Mouse (Mus musculus): ENCODE data around the gene Ccdc88c.

DNA sequence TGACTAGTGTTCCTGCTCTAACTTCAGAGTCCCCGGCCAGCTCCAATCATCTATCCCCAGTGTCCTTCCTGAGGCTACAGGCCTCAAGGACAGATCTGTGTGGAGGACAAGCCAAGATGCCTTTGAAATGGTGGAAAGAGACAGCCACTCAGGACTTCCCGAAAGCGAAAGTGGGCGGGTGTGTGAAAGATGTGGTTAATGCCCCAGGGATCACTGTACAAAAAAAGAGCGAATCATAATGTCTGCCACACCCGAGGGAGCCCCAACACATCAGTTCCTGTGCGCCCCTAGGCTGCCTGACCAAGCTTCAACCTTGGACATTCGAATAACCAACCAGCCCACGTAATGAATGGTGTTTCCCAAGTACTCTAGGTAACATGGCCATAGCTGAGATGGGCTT lies 100.6 kb downstream of the Ccdc88c start:
- TF ChIP-seq POLR2A (IDR thresholded peaks at IDR 0.05; ENCODE audit: extremely low read depth, insufficient read depth, low read length) (no peak), CTCF (IDR thresholded peaks at IDR 0.05; ENCODE audit: extremely low read depth, insufficient read depth, low read length) (no peak)
